16 mouse cellular contexts compared by ENCODE assay signal in genomic region chr9:63785492-63785891, GRCm38 (mm10). TPM values are rescaled to one million over a fixed set of nuclear protein-coding genes. Genes with fewer than 3 reads are reported as not detected.
A peak's percentile ranks its signal among the peaks of the same experiment; 100 is the strongest.
DNase-seq lines count a peak whose midpoint lies in the region; ATAC-seq lines count a peak whose summit lies in the region.
"Had no signal": no experiment of that assay in that cellular context is flagged by ENCODE, and none has a peak within 500 bp of the region (broad histone marks: within the 10 kb centered on the region; RNA-seq: fewer than 3 reads in every experiment).

No protein-coding gene starts in this region.

- 16% methylated on average over 5 of the region's 5 CpGs for WGBS in heart, embryonic 11.5 days (ENCODE audit: insufficient replicate concordance)
- 13% methylated on average over 5 of the region's 5 CpGs for WGBS in liver, embryonic 12.5 days (ENCODE audit: insufficient replicate concordance)

- DNase-seq in heart, postnatal 36 days = no peak
- peak; percentile 6 for DNase-seq in thymus, postnatal 25 days
- DNase-seq in thymus, postnatal 4 days = no peak
- no peak for DNase-seq in urinary bladder, postnatal 25 days (ENCODE audit: low spot score)
- no peak for DNase-seq in cerebellum, adult 9-10 months
- no peak for DNase-seq in retina, embryonic 14.5 days (ENCODE audit: low spot score)
- DNase-seq: adrenal gland, postnatal 14 days; cerebellum, adult 11 months; gastrocnemius, postnatal 25 days; layer of hippocampus, adult 9-11 months; left cerebral cortex, postnatal 4 days; lung, postnatal 10 days had no signal

- no peaks in the 10 kb centered on the region for H3K9me3 ChIP-seq in heart, embryonic 11.5 days (replicated peaks; ENCODE audit: control insufficient read depth, low read length)
- H3K9me3 ChIP-seq in liver, embryonic 12.5 days (replicated peaks) = no peaks in the 10 kb centered on the region
- H3K9me3 ChIP-seq: hindbrain, embryonic 12.5 days had no signal

- H3K9ac ChIP-seq in heart, embryonic 11.5 days (ENCODE audit: low read depth, low read length) = no peak overlapping the region
- no peak overlapping the region for H3K9ac ChIP-seq in liver, embryonic 12.5 days
- H3K9ac ChIP-seq: hindbrain, embryonic 12.5 days had no signal

- no peak overlapping the region for H3K4me3 ChIP-seq in heart, embryonic 11.5 days (ENCODE audit: low read depth, low read length)
- no peak overlapping the region for H3K4me3 ChIP-seq in liver, embryonic 12.5 days
- H3K4me3 ChIP-seq: hindbrain, embryonic 12.5 days had no signal

- intact Hi-C loops in heart, postnatal 36 days (cut with DNase I) = no loop called here

- no peak overlapping the region for H3K27ac ChIP-seq in heart, embryonic 11.5 days (ENCODE audit: low read depth, low read length)
- H3K27ac ChIP-seq in liver, embryonic 12.5 days = peak overlapping the region; percentile 43; the same call in 1 of the 2 replicates
- H3K27ac ChIP-seq: hindbrain, embryonic 12.5 days had no signal

- ATAC-seq in heart, embryonic 11.5 days (replicated peaks; ENCODE audit: insufficient number of reproducible peaks, low FRiP score, low TSS enrichment) = 0 out of 2 replicates have a peak, but pooled peaks have one; percentile 25
- ATAC-seq in liver, embryonic 12.5 days = peak; percentile 65
- ATAC-seq: forebrain, embryonic 14.5 days had no signal

- H3K4me1 ChIP-seq in heart, embryonic 11.5 days (ENCODE audit: control insufficient read depth, insufficient read depth, low read length) = peaks cover 29% of the 10 kb centered on the region
- H3K4me1 ChIP-seq in liver, embryonic 12.5 days = peaks cover 72% of the 10 kb centered on the region

- no peaks in the 10 kb centered on the region for H3K27me3 ChIP-seq in heart, embryonic 11.5 days (ENCODE audit: control insufficient read depth, insufficient read depth, low read length)
- peaks cover 5% of the 10 kb centered on the region; the same call in 1 of the 2 replicates for H3K27me3 ChIP-seq in liver, embryonic 12.5 days (replicated peaks)

- no peaks in the 10 kb centered on the region for H3K36me3 ChIP-seq in heart, embryonic 11.5 days (ENCODE audit: control insufficient read depth, insufficient read depth, low read length)
- H3K36me3 ChIP-seq in liver, embryonic 12.5 days = no peaks in the 10 kb centered on the region
- H3K36me3 ChIP-seq: hindbrain, embryonic 12.5 days had no signal

- no peak overlapping the region for H3K4me2 ChIP-seq in heart, embryonic 11.5 days
- peak overlapping the region; percentile 47 for H3K4me2 ChIP-seq in liver, embryonic 12.5 days
- H3K4me2 ChIP-seq: hindbrain, embryonic 12.5 days had no signal

RNA-seq across cellular contexts. Expression of gene Smad3, which starts 27.7 kb away (rescaled TPM):
- polyA plus RNA-seq in heart, embryonic 11.5 days (2014; fragmentation: Nextera tagmentation; extraction: Ambion mirVana) = 9.7 and 11.4 TPM in 2 replicates
- total RNA-seq in heart, postnatal 36 days (2021) = 10 to 100 TPM; 12.5 to 13.2 TPM
- polyA plus RNA-seq in liver, embryonic 12.5 days (2016; fragmentation: Nextera tagmentation; extraction: Ambion mirVana) = 5.8 and 7.2 TPM in 2 replicates
